Mouse (Mus musculus) spleen, adult 2 months (tissue): Measurements from ENCODE around the gene Cx3cl1. TPM values are rescaled to one million over a fixed set of nuclear protein-coding genes. Genes with fewer than 3 reads are reported as not detected.
A peak's percentile ranks its signal among the peaks of the same experiment; 100 is the strongest.

Experiments
- DNase-seq, 2 experiments: peaks; one replicate each; pipeline versions ENCODE4 v3.0.0 to v3.0.0-alpha.2; 2012 to 2021; ENCODE audit warnings: low spot score in 2 of 2, low read depth in 1 of 2
- H3K27ac ChIP-seq: fragments of 200-500 bp; 2 replicates; pipeline ENCODE4 v1.5.1; 2012; ENCODE audit warnings: low read length, inconsistent platforms; ENCODE audit not compliant: insufficient read depth
- H3K27me3 ChIP-seq: fragments of 200-500 bp; 2 replicates; pipeline ENCODE4 v1.6.1; 2012; ENCODE audit warnings: mild to moderate bottlenecking, moderate library complexity, low read length, inconsistent platforms; ENCODE audit not compliant: control insufficient read depth, insufficient read depth
- H3K36me3 ChIP-seq: fragments of 200-500 bp; 2 replicates; pipeline ENCODE4 v1.6.1; 2012; ENCODE audit warnings: mild to moderate bottlenecking, low read length, inconsistent platforms; ENCODE audit not compliant: control insufficient read depth, insufficient read depth
- H3K4me1 ChIP-seq: fragments of 200-500 bp; 2 replicates; pipeline ENCODE4 v1.6.1; 2011; ENCODE audit warnings: inconsistent platforms; ENCODE audit not compliant: control insufficient read depth, insufficient read depth, insufficient read length
- H3K4me3 ChIP-seq: fragments of 200-500 bp; 2 replicates; pipeline ENCODE4 v1.5.1; 2011; ENCODE audit warnings: mild to moderate bottlenecking, inconsistent platforms; ENCODE audit not compliant: insufficient read depth, insufficient read length; ENCODE audit errors: extremely low read depth
- CTCF ChIP-seq: fragments of 200-500 bp; IDR thresholded peaks from 2 replicates; pipeline ENCODE4 v1.5.1; 2011; ENCODE audit warnings: mild to moderate bottlenecking, inconsistent platforms; ENCODE audit not compliant: insufficient read depth, insufficient read length, insufficient replicate concordance; ENCODE audit errors: extremely low read depth
- POLR2A ChIP-seq: fragments of 200-500 bp; IDR thresholded peaks from 2 replicates; pipeline ENCODE4 v1.6.1; 2011; ENCODE audit warnings: low read depth, low read length, inconsistent platforms
- WGBS: fragments of 180-500 bp; shearing (Covaris S2); methylation state at CpG from one replicate; pipeline ENCODE4 v1.1.7; 2018; 5-methylcytosine and 5-hydroxymethylcytosine counted together
- polyA plus RNA-seq: library from polyadenylated mRNA; depleted of rRNA; stranded (reverse); fragments of >200 nt; gene quantifications from 2 replicates; pipeline ENCODE4 v1.2.3, GENCODE M21; 2012; rRNA removed

The Cx3cl1 gene
- polyA plus RNA-seq, 1 experiment: 3.0 TPM

- Histone ChIP-seq H3K4me3 (no peak overlapping the region), H3K4me1 (no peaks in the 10 kb centered on the region), H3K36me3 (peaks cover 16% of the 10 kb centered on the region), H3K27me3 (no peaks in the 10 kb centered on the region), H3K27ac (no peak overlapping the region)
- no peak for DNase-seq
- TF ChIP-seq CTCF (no peak), POLR2A (no peak)
- WGBS: 89% methylated on average over 6 of the region's 6 CpGs
Measured at GRCm38 (mm10) chr8:94819671-94820179, 47.9 kb downstream of the Cx3cl1 start.

GRCm38 (mm10) chr8:94820553-94820952 is 48.7 kb downstream of the Cx3cl1 start:
- TF ChIP-seq POLR2A: no peak
- TF ChIP-seq CTCF: no peak
- no peaks in the 10 kb centered on the region for H3K27me3 ChIP-seq
- H3K4me1 ChIP-seq: no peaks in the 10 kb centered on the region
- 94% methylated on average over 7 of the region's 7 CpGs for WGBS
- H3K4me3 ChIP-seq: no peak overlapping the region
- H3K27ac ChIP-seq: no peak overlapping the region
- no peak for DNase-seq
- H3K36me3 ChIP-seq: peaks cover 18% of the 10 kb centered on the region

- WGBS: 98% methylated on average over 2 of the region's 2 CpGs
- DNase-seq: no peak
- no peak overlapping the region for H3K4me3 ChIP-seq
- no peak overlapping the region for H3K27ac ChIP-seq
- TF ChIP-seq CTCF: no peak
- TF ChIP-seq POLR2A: no peak
- peaks cover 18% of the 10 kb centered on the region for H3K36me3 ChIP-seq
- no peaks in the 10 kb centered on the region for H3K27me3 ChIP-seq
- no peaks in the 10 kb centered on the region for H3K4me1 ChIP-seq
Measured at GRCm38 (mm10) chr8:94821381-94821780, 49.6 kb downstream of the Cx3cl1 start.

- TF ChIP-seq CTCF (peak; percentile 55; the same call in 1 of the 2 replicates), POLR2A (no peak)
- DNase-seq: peak in 1 of 2 experiments; percentile 50
- no peaks in the 10 kb centered on the region for H3K4me1 ChIP-seq
- H3K4me3 ChIP-seq: no peak overlapping the region
- WGBS: 95% methylated on average over 23 of the region's 23 CpGs
- H3K27ac ChIP-seq: no peak overlapping the region
- H3K27me3 ChIP-seq: no peaks in the 10 kb centered on the region
- H3K36me3 ChIP-seq: peaks cover 21% of the 10 kb centered on the region
Measured at GRCm38 (mm10) chr8:94822637-94823560, 51.1 kb downstream of the Cx3cl1 start.

- no peak overlapping the region for H3K4me3 ChIP-seq
- DNase-seq: no peak
- H3K4me1 ChIP-seq: no peaks in the 10 kb centered on the region
- no peaks in the 10 kb centered on the region for H3K27me3 ChIP-seq
- WGBS: 93% methylated on average over 6 of the region's 6 CpGs
- peaks cover 23% of the 10 kb centered on the region for H3K36me3 ChIP-seq
- no peak for TF ChIP-seq CTCF
- no peak for TF ChIP-seq POLR2A
- H3K27ac ChIP-seq: no peak overlapping the region
Measured at GRCm38 (mm10) chr8:94825170-94825569, 53.4 kb downstream of the Cx3cl1 start.

GRCm38 (mm10) chr8:94826210-94826609 is 54.4 kb downstream of the Cx3cl1 start:
- no peaks in the 10 kb centered on the region for H3K27me3 ChIP-seq
- no peak overlapping the region for H3K4me3 ChIP-seq
- 83% methylated on average over 5 of the region's 5 CpGs for WGBS
- no peak for DNase-seq
- peaks cover 20% of the 10 kb centered on the region for H3K36me3 ChIP-seq
- H3K4me1 ChIP-seq: no peaks in the 10 kb centered on the region
- no peak overlapping the region for H3K27ac ChIP-seq
- TF ChIP-seq POLR2A (no peak), CTCF (no peak)

GRCm38 (mm10) chr8:94828284-94828683 is 56.5 kb downstream of the Cx3cl1 start:
- TF ChIP-seq CTCF (no peak), POLR2A (no peak)
- H3K36me3 ChIP-seq: peaks cover 16% of the 10 kb centered on the region
- no peak overlapping the region for H3K4me3 ChIP-seq
- H3K4me1 ChIP-seq: no peaks in the 10 kb centered on the region
- no peaks in the 10 kb centered on the region for H3K27me3 ChIP-seq
- no peak for DNase-seq
- 80% methylated on average over 6 of the region's 6 CpGs for WGBS
- no peak overlapping the region for H3K27ac ChIP-seq

Other genes with a start within 250 kb of the Cx3cl1 start
- 28.6 and 29.7 TPM in 2 replicates for gene Cpne2, start 239.0 kb upstream of the Cx3cl1 start, polyA plus RNA-seq
- gene Rspry1, start 170.1 kb upstream of the Cx3cl1 start, polyA plus RNA-seq: 5.0 and 5.1 TPM in 2 replicates
- gene Fam192a, start 170.0 kb upstream of the Cx3cl1 start, polyA plus RNA-seq: 15.2 and 17.2 TPM in 2 replicates
- gene Arl2bp, start 105.4 kb upstream of the Cx3cl1 start, polyA plus RNA-seq: 50.2 and 58.3 TPM in 2 replicates
- gene Pllp, start 75.7 kb upstream of the Cx3cl1 start, polyA plus RNA-seq: 0.21 and 0.31 TPM in 2 replicates
- gene Ccl22, start 26.4 kb upstream of the Cx3cl1 start, polyA plus RNA-seq: 5.8 and 7.9 TPM in 2 replicates
- gene Ccl17, start 38.4 kb downstream of the Cx3cl1 start, polyA plus RNA-seq: not detected in 2 replicates
- gene Coq9, start 66.3 kb downstream of the Cx3cl1 start, polyA plus RNA-seq: 70.8 and 109 TPM in 2 replicates
- gene Ciapin1, start 66.3 kb downstream of the Cx3cl1 start, polyA plus RNA-seq: 27.1 and 32.8 TPM in 2 replicates
- 56.4 and 56.8 TPM in 2 replicates for gene Polr2c, start 85.4 kb downstream of the Cx3cl1 start, polyA plus RNA-seq
- 5.3 and 5.8 TPM in 2 replicates for gene Dok4, start 104.3 kb downstream of the Cx3cl1 start, polyA plus RNA-seq
- 10.7 and 14.2 TPM in 2 replicates for gene Ccdc102a, start 146.1 kb downstream of the Cx3cl1 start, polyA plus RNA-seq
- gene Adgrg5, start 151.7 kb downstream of the Cx3cl1 start, polyA plus RNA-seq: 36.0 and 43.2 TPM in 2 replicates
- gene Adgrg1, start 202.7 kb downstream of the Cx3cl1 start, polyA plus RNA-seq: 32.0 and 37.1 TPM in 2 replicates
- 6.3 and 6.8 TPM in 2 replicates for gene Adgrg3, start 245.7 kb downstream of the Cx3cl1 start, polyA plus RNA-seq